22 mouse cellular contexts compared by ENCODE assay signal in the genomic region with DNA sequence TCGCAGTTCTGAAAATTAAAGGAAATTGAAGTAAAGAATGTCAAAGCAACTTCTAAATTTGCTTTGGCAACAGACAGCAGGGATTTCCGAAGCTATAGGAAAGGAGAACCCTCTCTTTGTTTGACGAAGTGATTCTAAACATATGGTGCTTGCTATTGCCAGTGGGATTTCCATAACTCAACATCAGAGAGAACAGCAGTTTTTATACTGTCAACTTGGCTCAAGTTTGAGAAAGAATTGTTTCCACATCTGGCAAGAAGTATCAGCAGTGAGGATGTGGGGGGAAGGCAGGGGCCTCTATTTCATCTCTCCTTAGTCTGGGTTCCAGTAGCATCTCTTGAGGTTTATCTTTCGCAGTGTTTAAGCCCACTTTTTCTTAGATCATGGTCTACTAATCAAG.
A peak's percentile ranks its signal among the peaks of the same experiment; 100 is the strongest.
DNase-seq lines count a peak whose midpoint lies in the region; ATAC-seq and TF ChIP-seq lines count a peak whose summit lies in the region.
"Had no signal": no experiment of that assay in that cellular context is flagged by ENCODE, and none has a peak within 500 bp of the region (broad histone marks: within the 10 kb centered on the region; RNA-seq: fewer than 3 reads in every experiment).

No protein-coding gene starts in this region.

- 33% methylated on average over 4 of the region's 4 CpGs for WGBS in intestine, embryonic 15.5 days
- 45% methylated on average over 4 of the region's 4 CpGs for WGBS in intestine, postnatal 0 days
- 43% methylated on average over 4 of the region's 4 CpGs for WGBS in lung, postnatal 0 days

- ATAC-seq in intestine, embryonic 15.5 days = peak; percentile 31; the same call in 1 of the 2 replicates
- ATAC-seq in intestine, postnatal 0 days = no peak
- no peak for ATAC-seq in lung, postnatal 0 days
- ATAC-seq: activated CD4-positive, CD25-positive, alpha-beta regulatory T cell, adult 4 months; forebrain, postnatal 0 days; liver, embryonic 12.5 days had no signal

- no peak overlapping the region for H3K4me3 ChIP-seq in intestine, embryonic 15.5 days (replicated peaks)
- H3K4me3 ChIP-seq in intestine, postnatal 0 days (ENCODE audit: low read depth, low read length) = no peak overlapping the region
- H3K4me3 ChIP-seq in lung, postnatal 0 days (ENCODE audit: low read depth, low read length) = no peak overlapping the region
- no peak overlapping the region for H3K4me3 ChIP-seq in embryonic fibroblast, embryonic 13.5 days (ENCODE audit: insufficient read depth, low read length)
- H3K4me3 ChIP-seq: embryonic facial prominence, embryonic 15.5 days; heart, embryonic 12.5 days; liver, embryonic 12.5 days had no signal

- no peaks in the 10 kb centered on the region for H3K36me3 ChIP-seq in intestine, embryonic 15.5 days
- no peaks in the 10 kb centered on the region for H3K36me3 ChIP-seq in intestine, postnatal 0 days (ENCODE audit: control insufficient read depth, insufficient read depth)
- H3K36me3 ChIP-seq in lung, postnatal 0 days (ENCODE audit: insufficient read depth, low read length) = no peaks in the 10 kb centered on the region
- H3K36me3 ChIP-seq: embryonic facial prominence, embryonic 15.5 days; heart, embryonic 12.5 days; liver, embryonic 12.5 days had no signal

- peak; percentile 9 for DNase-seq in lung, postnatal 0 days (ENCODE audit: low spot score)
- DNase-seq in lung, postnatal 25 days (ENCODE audit: low spot score) = no peak
- peak; percentile 9 for DNase-seq in telencephalon, adult 2 months (ENCODE audit: low read depth, low spot score)
- no peak for DNase-seq in thymus, postnatal 36 days
- DNase-seq: adrenal gland, adult 8-10 months; cerebellum, adult 9-10 months; forebrain, postnatal 0 days; gastrocnemius, postnatal 14 days; heart, adult 11 months; heart, postnatal 14 days; kidney, adult 18-20 months; kidney, postnatal 10 days; lung, adult 18-20 months; midbrain, embryonic 14.5 days; thymus, adult 18-20 months had no signal

- TF ChIP-seq EP300 in lung, postnatal 0 days (IDR thresholded peaks at IDR 0.05) = no peak

- H3K27me3 ChIP-seq in intestine, embryonic 15.5 days (replicated peaks) = no peaks in the 10 kb centered on the region
- no peaks in the 10 kb centered on the region for H3K27me3 ChIP-seq in intestine, postnatal 0 days (replicated peaks; ENCODE audit: control insufficient read depth, insufficient read depth, low read length)
- no peaks in the 10 kb centered on the region for H3K27me3 ChIP-seq in lung, postnatal 0 days (replicated peaks; ENCODE audit: insufficient read depth, low read length)
- H3K27me3 ChIP-seq: embryonic facial prominence, embryonic 15.5 days; heart, embryonic 12.5 days; liver, embryonic 12.5 days had no signal

- H3K27ac ChIP-seq in intestine, embryonic 15.5 days = no peak overlapping the region
- H3K27ac ChIP-seq in intestine, postnatal 0 days (ENCODE audit: low read depth, low read length) = no peak overlapping the region
- H3K27ac ChIP-seq in lung, postnatal 0 days (ENCODE audit: low read length) = no peak overlapping the region
- H3K27ac ChIP-seq in embryonic fibroblast, embryonic 13.5 days (ENCODE audit: insufficient read depth, low read length) = peak overlapping the region; percentile 37
- H3K27ac ChIP-seq: embryonic facial prominence, embryonic 15.5 days; liver, embryonic 12.5 days had no signal

- no peak for TF ChIP-seq CTCF in intestine, postnatal 0 days (IDR thresholded peaks at IDR 0.05; ENCODE audit: low read depth)
- no peak for TF ChIP-seq CTCF in lung, postnatal 0 days (IDR thresholded peaks at IDR 0.05)
- TF ChIP-seq CTCF in embryonic fibroblast, embryonic 13.5 days (IDR thresholded peaks at IDR 0.05; ENCODE audit: borderline replicate concordance, insufficient read depth, low read length) = no peak

- TF ChIP-seq POLR2A in embryonic fibroblast, embryonic 13.5 days (IDR thresholded peaks at IDR 0.05; ENCODE audit: low read depth, low read length) = no peak

- H3K4me2 ChIP-seq in intestine, embryonic 15.5 days (replicated peaks) = no peak overlapping the region
- no peak overlapping the region for H3K4me2 ChIP-seq in intestine, postnatal 0 days (replicated peaks; ENCODE audit: low read depth)
- H3K4me2 ChIP-seq in lung, postnatal 0 days (replicated peaks; ENCODE audit: low read depth, low read length) = no peak overlapping the region
- H3K4me2 ChIP-seq: embryonic facial prominence, embryonic 15.5 days; heart, embryonic 12.5 days; liver, embryonic 12.5 days had no signal

- no peak overlapping the region for H3K9ac ChIP-seq in intestine, embryonic 15.5 days
- H3K9ac ChIP-seq in intestine, postnatal 0 days (ENCODE audit: low read depth, low read length) = no peak overlapping the region
- H3K9ac ChIP-seq in lung, postnatal 0 days (replicated peaks; ENCODE audit: low read depth) = no peak overlapping the region
- H3K9ac ChIP-seq: embryonic facial prominence, embryonic 15.5 days; forebrain, postnatal 0 days; heart, embryonic 12.5 days; liver, embryonic 12.5 days had no signal

- no peaks in the 10 kb centered on the region for H3K9me3 ChIP-seq in intestine, embryonic 15.5 days
- no peaks in the 10 kb centered on the region for H3K9me3 ChIP-seq in intestine, postnatal 0 days (ENCODE audit: control insufficient read depth)
- no peaks in the 10 kb centered on the region for H3K9me3 ChIP-seq in lung, postnatal 0 days (ENCODE audit: low read length)
- H3K9me3 ChIP-seq: embryonic facial prominence, embryonic 15.5 days; heart, embryonic 12.5 days; liver, embryonic 12.5 days had no signal

- H3K4me1 ChIP-seq in intestine, embryonic 15.5 days (replicated peaks) = no peaks in the 10 kb centered on the region
- no peaks in the 10 kb centered on the region for H3K4me1 ChIP-seq in intestine, postnatal 0 days (replicated peaks; ENCODE audit: control insufficient read depth, insufficient read depth, low read length)
- no peaks in the 10 kb centered on the region for H3K4me1 ChIP-seq in lung, postnatal 0 days (ENCODE audit: insufficient read depth, low read depth, low read length)
- H3K4me1 ChIP-seq in embryonic fibroblast, embryonic 13.5 days (ENCODE audit: control insufficient read depth, insufficient read depth, low read length) = peaks cover 3% of the 10 kb centered on the region; the same call in 1 of the 2 replicates
- H3K4me1 ChIP-seq: heart, embryonic 12.5 days; liver, embryonic 12.5 days had no signal

Comparison
In these comparisons a context has a peak if more than half of its experiments do, and no peak if none do; other contexts are left out.
1. DNase-seq: peak in lung, postnatal 0 days (single experiment) and telencephalon, adult 2 months (single experiment); none in lung, postnatal 25 days (single experiment) and thymus, postnatal 36 days (0 of 2).